Mouse (Mus musculus): ENCODE measurements around the gene Dguok. TPM values are rescaled to one million over a fixed set of nuclear protein-coding genes. Genes with fewer than 3 reads are reported as not detected.
A peak's percentile ranks its signal among the peaks of the same experiment; 100 is the strongest.

The Dguok gene
- 10 to 100 TPM; 24.5 to 30.2 TPM for total RNA-seq (2021)
- long read RNA-seq, experiment 1, transcript Dguok-201 (7 exons, 1,107 nt): major isoform, 22 of 31 reads
- long read RNA-seq, experiment 1, partial matches to known transcripts: 3 of 31 reads
- long read RNA-seq, experiment 1, other reads (novel, unspliced or antisense): 5 of 31 reads
- long read RNA-seq, experiment 2, transcript Dguok-201 (7 exons, 1,107 nt): major isoform, 20 of 34 reads
- long read RNA-seq, experiment 2, partial matches to known transcripts: 6 of 34 reads
- long read RNA-seq, experiment 2, other reads (novel, unspliced or antisense): 6 of 34 reads

- peak; percentile 88 to 96 for DNase-seq (ENCODE audit: low spot score in 2 of 2)
Measured at GRCm38 (mm10) chr6:83506258-83507167, at the start of gene Dguok. TSS of gene Dguok (minus strand) at chr6:83506969.

DNA sequence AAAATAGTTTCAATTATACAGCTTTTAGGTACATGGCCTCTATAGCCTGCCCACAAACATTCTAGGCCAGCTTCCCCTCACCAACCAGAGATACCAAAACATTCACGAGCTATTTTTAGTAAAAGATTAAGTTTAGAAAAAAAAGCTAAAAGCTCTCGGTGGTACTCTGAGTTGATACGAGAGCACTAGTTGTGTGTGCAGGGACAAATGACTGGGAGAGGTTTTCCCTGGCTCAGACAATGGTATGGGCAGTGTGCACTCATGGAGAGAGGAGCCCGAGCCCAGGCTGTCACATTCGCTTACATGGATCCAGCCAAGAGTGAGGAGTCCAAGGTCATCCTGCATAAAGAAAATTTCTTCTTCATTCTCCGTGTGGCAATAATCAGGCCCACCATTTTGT lies 49.2 kb upstream of the Dguok start:
- DNase-seq (ENCODE audit: low spot score in 2 of 2): no peak

GRCm38 (mm10) chr6:83548346-83548745 lies 41.6 kb upstream of the Dguok start:
- DNase-seq (ENCODE audit: low spot score in 2 of 2): no peak

DNA sequence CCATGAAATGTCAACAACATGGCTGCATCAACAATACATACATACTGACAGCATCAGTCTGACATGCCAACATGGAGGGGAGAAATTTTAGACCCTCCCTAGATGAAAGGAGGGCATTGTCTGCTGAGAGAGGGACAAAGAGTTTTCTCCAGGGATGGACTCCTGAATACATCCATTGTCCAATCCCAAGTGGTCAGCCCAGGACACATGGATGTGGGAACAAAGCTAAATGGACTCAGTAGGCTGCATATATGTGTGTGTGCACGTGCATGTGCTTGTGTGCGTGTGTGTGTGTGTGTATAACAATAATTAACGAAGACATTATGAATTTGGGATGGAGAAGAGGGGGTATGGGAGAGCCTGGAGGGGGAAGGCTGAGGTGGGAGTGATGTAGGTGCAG lies 39.0 kb upstream of the Dguok start:
- no peak for DNase-seq (ENCODE audit: low spot score in 2 of 2)

DNA sequence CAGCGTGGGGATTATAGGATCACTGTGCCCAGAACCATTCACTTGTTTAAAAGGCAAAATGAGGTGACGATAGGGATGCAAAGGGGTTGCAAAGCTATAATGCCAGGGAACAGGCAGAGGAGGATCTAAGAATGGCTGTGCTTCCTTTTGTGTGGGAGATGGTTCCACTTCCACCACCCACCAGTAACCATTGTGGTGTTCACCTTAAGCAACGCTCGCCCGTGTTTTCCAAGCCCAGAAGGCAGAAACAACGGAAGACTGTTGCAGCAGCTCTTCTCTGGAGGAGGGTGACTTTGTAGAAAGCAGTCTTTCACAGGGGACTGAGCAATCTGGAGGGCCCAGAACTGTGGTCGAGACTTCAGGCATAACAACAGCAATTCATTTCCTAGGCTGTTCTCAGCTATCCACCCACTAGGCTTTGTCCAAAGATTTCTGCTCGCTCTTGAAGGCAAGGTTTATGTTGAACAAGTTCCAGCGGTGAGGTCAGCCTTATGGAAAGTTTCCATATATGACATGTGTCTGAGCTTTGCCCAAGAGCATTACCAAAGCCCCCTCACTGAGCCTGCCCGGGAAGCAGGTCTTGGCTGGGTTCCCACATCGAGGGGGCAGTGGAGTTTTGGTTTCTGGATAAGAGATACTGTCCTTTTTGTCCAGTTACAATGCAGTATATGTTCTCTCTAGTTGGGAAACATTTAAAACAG lies 35.1 kb upstream of the Dguok start:
- peak; percentile 33 to 43 for DNase-seq (ENCODE audit: low spot score in 2 of 2)

- no peak for DNase-seq (ENCODE audit: low spot score in 2 of 2)
Measured at GRCm38 (mm10) chr6:83540017-83540416, 33.2 kb upstream of the Dguok start.

- DNase-seq (ENCODE audit: low spot score in 2 of 2): no peak
Measured at GRCm38 (mm10) chr6:83536795-83537059, 30.0 kb upstream of the Dguok start.

- no peak for DNase-seq (ENCODE audit: low spot score in 2 of 2)
Measured at GRCm38 (mm10) chr6:83536028-83536794, 29.4 kb upstream of the Dguok start, which contains the start of gene Actg2. TSS of gene Actg2 (minus strand) at chr6:83536265.

DNA sequence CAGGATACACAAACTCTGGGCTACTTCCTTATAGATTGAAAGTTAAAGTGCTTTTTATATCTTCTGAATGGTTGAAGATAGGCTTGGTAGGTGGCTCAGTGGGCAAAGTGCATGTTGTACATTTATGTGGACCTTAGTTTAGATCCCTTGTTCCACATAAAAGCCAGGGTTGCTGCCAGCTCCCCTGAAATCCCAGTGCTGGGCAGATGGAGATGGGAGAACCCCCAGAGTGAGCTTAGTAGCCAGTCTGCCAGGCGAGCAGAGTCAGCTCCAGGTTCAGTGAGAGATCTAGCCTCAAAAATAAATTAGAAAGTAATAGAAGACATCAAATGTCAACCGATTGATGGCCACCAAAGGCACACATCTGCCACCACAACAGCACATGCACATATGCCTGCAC lies 25.8 kb upstream of the Dguok start:
- DNase-seq (ENCODE audit: low spot score in 2 of 2): no peak

DNA sequence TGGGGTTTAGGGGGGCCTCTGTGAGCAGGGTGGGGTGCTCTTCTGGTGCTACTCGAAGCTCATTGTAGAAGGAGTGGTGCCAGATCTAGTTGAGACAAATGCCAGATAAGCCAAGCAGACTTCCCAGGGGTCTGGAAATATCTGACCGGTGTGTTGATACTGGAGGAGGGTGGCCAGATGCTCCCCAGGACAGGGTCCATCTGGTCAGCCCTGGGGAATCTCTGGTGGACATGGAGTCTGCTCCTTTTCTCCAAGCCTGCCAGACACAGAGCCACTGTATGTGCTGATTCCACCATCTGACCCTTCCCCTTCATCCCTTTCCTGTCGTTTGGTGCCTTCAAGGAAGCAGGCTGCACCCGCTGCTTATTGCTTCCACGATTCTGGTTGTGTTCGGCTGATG lies 16.4 kb upstream of the Dguok start:
- DNase-seq (ENCODE audit: low spot score in 2 of 2): no peak

GRCm38 (mm10) chr6:83521784-83522183 lies 15.0 kb upstream of the Dguok start:
- no peak for DNase-seq (ENCODE audit: low spot score in 2 of 2)

DNA sequence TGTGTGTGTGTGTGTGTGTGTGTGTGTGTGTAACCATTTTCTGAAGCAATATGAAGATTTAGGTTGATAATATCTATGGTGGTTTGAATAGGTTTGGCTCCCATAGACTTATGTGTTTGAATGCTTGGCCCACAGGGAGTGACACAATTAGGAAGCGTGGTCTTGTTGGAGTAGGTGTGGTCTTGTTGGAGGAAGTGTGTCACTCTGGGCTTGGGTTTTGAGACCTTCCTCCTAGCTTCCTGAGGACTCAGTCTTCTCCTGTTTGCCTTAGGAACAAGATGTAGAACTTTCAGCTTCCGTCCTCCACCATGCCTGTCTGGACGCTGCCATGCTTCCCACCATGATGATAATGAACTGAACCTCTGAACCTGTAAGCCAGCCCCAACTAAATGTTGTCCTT lies 11.9 kb upstream of the Dguok start:
- DNase-seq (ENCODE audit: low spot score in 2 of 2): no peak

DNA sequence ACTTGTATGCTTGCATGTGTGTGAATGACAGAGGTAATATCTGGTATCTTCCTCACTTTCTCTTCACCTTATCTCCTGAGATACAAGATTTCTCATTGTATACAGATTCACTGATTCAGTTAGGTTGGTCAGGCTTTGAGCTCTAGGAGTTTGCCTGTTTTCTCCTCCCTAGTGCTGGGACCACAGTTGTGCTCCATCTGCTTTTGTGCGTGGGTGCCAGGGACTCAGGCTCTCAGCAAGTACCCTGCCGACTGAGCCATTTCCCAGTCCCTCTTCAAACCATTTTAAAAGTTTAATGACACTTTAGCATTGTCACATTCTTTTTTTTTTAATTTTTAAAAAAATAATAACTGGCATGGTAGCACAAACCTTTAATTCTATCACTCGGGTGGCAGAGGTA lies 8.4 kb upstream of the Dguok start:
- DNase-seq (ENCODE audit: low spot score in 2 of 2): no peak

- DNase-seq (ENCODE audit: low spot score in 2 of 2): peak in 1 of 2 experiments; percentile 54
Measured at GRCm38 (mm10) chr6:83512495-83512894, 5.7 kb upstream of the Dguok start.

DNA sequence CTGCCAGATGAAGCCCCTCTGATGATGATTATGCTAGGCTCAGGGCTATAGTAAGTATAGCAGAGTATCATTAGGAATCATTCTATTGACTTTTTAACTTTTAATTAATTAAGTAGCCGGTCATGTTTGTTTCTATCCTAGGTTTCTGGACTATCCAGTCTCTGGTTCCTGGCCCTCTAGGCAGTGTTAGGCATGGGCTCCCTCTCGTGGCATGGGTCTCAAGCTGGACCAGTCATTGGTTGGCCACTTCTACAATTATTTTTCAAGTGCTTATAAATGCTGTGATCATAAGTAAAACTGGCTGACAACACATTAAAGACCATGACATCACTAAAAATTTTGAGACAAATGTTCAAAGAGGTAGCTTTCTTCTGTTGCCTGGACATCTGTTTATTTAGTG lies 3.4 kb upstream of the Dguok start:
- no peak for DNase-seq (ENCODE audit: low spot score in 2 of 2)

- no peak for DNase-seq (ENCODE audit: low spot score in 2 of 2)
Measured at GRCm38 (mm10) chr6:83509442-83509841, 2.7 kb upstream of the Dguok start.

GRCm38 (mm10) chr6:83507168-83507546 lies 388 bp upstream of the Dguok start:
- no peak for DNase-seq (ENCODE audit: low spot score in 2 of 2)

- DNase-seq (ENCODE audit: low spot score in 2 of 2): no peak
Measured at GRCm38 (mm10) chr6:83505554-83505953, 1.2 kb downstream of the Dguok start.

- DNase-seq (ENCODE audit: low spot score in 2 of 2): no peak
Measured at GRCm38 (mm10) chr6:83503361-83503760, 3.4 kb downstream of the Dguok start.

DNA sequence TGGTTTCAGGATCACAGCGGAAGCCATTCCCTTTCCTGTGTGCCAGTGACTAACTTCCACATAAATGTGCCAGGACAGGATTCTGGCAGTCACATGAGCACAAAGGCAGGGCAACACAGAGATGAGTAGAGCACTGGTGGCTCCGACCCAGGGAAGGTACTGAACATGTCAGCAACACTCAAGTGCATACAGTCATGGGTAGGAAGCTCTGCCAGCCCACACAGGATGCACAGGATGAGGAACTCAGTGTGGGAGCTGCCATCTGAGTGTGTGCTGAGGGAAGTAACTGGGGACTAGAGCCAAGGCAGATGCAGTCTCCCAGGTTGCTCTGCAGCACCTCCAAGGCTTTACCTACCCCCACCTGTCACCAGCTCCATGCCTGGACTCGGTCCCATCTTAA lies 4.1 kb downstream of the Dguok start:
- DNase-seq (ENCODE audit: low spot score in 2 of 2): no peak
